Mouse (Mus musculus) hindlimb bud, embryonic 11.5 days (tissue): Measurements from ENCODE around the gene Ubtf.

Source experiments
- DNase-seq: peaks from one replicate; pipeline ENCODE4 v3.0.0-alpha.2; 2012; ENCODE audit warnings: low read depth, low spot score; ENCODE audit errors: extremely low spot score

Gene Ubtf

GRCm38 (mm10) chr11:102347683-102348082, 28.1 kb upstream of the Ubtf start:
- no peak for DNase-seq

- no peak for DNase-seq
Observed at GRCm38 (mm10) chr11:102346926-102347325, 27.4 kb upstream of the Ubtf start.

- DNase-seq, result no peak
Observed at GRCm38 (mm10) chr11:102344458-102344857, 24.9 kb upstream of the Ubtf start.

- DNase-seq, result no peak
Observed at GRCm38 (mm10) chr11:102342742-102343141, 23.2 kb upstream of the Ubtf start.

- DNase-seq, result no peak
Observed at GRCm38 (mm10) chr11:102341101-102341500, 21.6 kb upstream of the Ubtf start.

GRCm38 (mm10) chr11:102339624-102340023, 20.1 kb upstream of the Ubtf start:
- no peak for DNase-seq

GRCm38 (mm10) chr11:102339195-102339594, 19.7 kb upstream of the Ubtf start:
- DNase-seq, result no peak

- DNase-seq, result no peak
Observed at GRCm38 (mm10) chr11:102338561-102338960, 19.0 kb upstream of the Ubtf start.

GRCm38 (mm10) chr11:102337921-102338320, 18.4 kb upstream of the Ubtf start:
- DNase-seq, result no peak

- DNase-seq, result no peak
Observed at GRCm38 (mm10) chr11:102336191-102336590, 16.6 kb upstream of the Ubtf start.

- no peak for DNase-seq
Observed at GRCm38 (mm10) chr11:102334973-102335700, 15.6 kb upstream of the Ubtf start.

- no peak for DNase-seq
Observed at GRCm38 (mm10) chr11:102334010-102334409, 14.5 kb upstream of the Ubtf start.

- DNase-seq, result no peak
Observed at GRCm38 (mm10) chr11:102333061-102333460, 13.5 kb upstream of the Ubtf start.

- DNase-seq, result no peak
Observed at GRCm38 (mm10) chr11:102331806-102332205, 12.3 kb upstream of the Ubtf start.

GRCm38 (mm10) chr11:102330039-102330438, 10.5 kb upstream of the Ubtf start:
- DNase-seq, result no peak

GRCm38 (mm10) chr11:102329518-102329917, 10.0 kb upstream of the Ubtf start:
- DNase-seq, result no peak

GRCm38 (mm10) chr11:102327839-102328238, 8.3 kb upstream of the Ubtf start:
- DNase-seq, result no peak

- DNase-seq, result no peak
Observed at GRCm38 (mm10) chr11:102327250-102327649, 7.7 kb upstream of the Ubtf start.

GRCm38 (mm10) chr11:102323516-102323915, 4.0 kb upstream of the Ubtf start:
- no peak for DNase-seq

GRCm38 (mm10) chr11:102321931-102322330, 2.4 kb upstream of the Ubtf start:
- no peak for DNase-seq

- DNase-seq, result no peak
Observed at GRCm38 (mm10) chr11:102320686-102321005, 1.1 kb upstream of the Ubtf start.

GRCm38 (mm10) chr11:102319941-102320685, 571 bp upstream of the Ubtf start:
- DNase-seq, result no peak
